Mouse (Mus musculus): ENCODE results near the gene Il9r. TPM values are rescaled to one million over a fixed set of nuclear protein-coding genes. Genes with fewer than 3 reads are reported as not detected.

Gene Il9r
- total and polyA plus RNA-seq, 3 experiments = 20.0 to 52.1 (median 47.5) TPM

- H3K27ac ChIP-seq (ENCODE audit: insufficient read depth, low read depth) = peak overlapping the region; percentile 61
- H3K9ac ChIP-seq (ENCODE audit: insufficient read depth, low read depth) = no peak overlapping the region
- no peaks in the 10 kb centered on the region for H3K27me3 ChIP-seq (replicated peaks)
- peaks cover 0 to 21% of the 10 kb centered on the region in 2 experiments for H3K36me3 ChIP-seq (replicated peaks in 1 of 2; ENCODE audit: control insufficient read depth in 1 of 2, insufficient read depth in 1 of 2, low read length in 1 of 2)
- peak overlapping the region; percentile 30 to 57 (median 57) for H3K4me3 ChIP-seq (replicated peaks in 1 of 3; ENCODE audit: low read depth in 2 of 3, low read length in 2 of 3, poor library complexity in 1 of 3)
- no peak overlapping the region for H3K4me2 ChIP-seq (ENCODE audit: insufficient read depth, low read depth, poor library complexity, severe bottlenecking)
- H3K9me3 ChIP-seq (replicated peaks; ENCODE audit: low read length) = no peaks in the 10 kb centered on the region
- no peaks in the 10 kb centered on the region for H3K79me2 ChIP-seq (replicated peaks; ENCODE audit: control insufficient read depth, extremely low read depth, insufficient read depth, poor library complexity, severe bottlenecking)
- TF ChIP-seq POLR2A (IDR thresholded peaks at IDR 0.05; ENCODE audit: low read depth, low read length) (no peak), UBTF (IDR thresholded peaks at IDR 0.05; ENCODE audit: low read depth, low read length) (0 out of 2 replicates have a peak, but pooled peaks have one; percentile 11), TBP (conservative IDR thresholded peaks at IDR 0.05; ENCODE audit: low read depth, low read length) (0 out of 2 replicates have a peak, but pooled peaks have one; percentile 24), NRF1 (IDR thresholded peaks at IDR 0.05; ENCODE audit: low read depth, low read length) (peak; percentile 61; the same call in 1 of the 2 replicates)
- peaks cover 16 to 71% of the 10 kb centered on the region in 2 experiments for H3K4me1 ChIP-seq (ENCODE audit: control insufficient read depth in 1 of 2, insufficient read depth in 2 of 2)
- dilution Hi-C loops (cut with MboI; ENCODE audit: extremely low pct_ligation_motif_present, extremely low pct_unique_long_range_greater_than_20kb, low sequenced_read_pairs) (no loop called here), in situ Hi-C loops (cut with MboI; ENCODE audit: low pct_ligation_motif_present, low pct_unique_long_range_greater_than_20kb, low sequenced_read_pairs) (no loop called here)
- peak; percentile 67 for DNase-seq (ENCODE audit: extremely low read depth)
Measured at GRCm38 (mm10) chr11:32198256-32198955, 1.7 kb downstream of the Il9r start.

DNA sequence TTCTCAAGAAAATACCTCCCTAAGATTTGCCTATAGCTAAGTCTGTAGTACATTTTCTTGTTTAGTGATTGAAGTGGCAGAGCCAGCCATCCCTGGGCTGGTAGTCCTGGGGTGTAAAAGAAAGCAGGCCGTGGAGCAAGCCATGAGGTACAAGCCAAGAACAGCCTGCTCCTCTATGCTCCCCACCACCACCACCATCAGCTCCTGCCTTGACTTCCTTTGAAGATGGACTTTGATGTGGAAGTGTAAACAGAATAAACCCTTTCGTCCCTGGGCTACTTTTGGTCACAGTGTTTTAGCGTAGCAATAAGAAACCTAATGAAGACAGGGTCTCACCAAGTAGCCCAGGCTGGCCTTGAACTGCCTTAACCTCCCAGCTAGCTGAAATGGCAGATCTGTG is 2.3 kb downstream of the Il9r start:
- dilution Hi-C loops (cut with MboI; ENCODE audit: extremely low pct_ligation_motif_present, extremely low pct_unique_long_range_greater_than_20kb, low sequenced_read_pairs) = no loop called here
- Histone ChIP-seq H3K9me3 (replicated peaks; ENCODE audit: low read length) (no peaks in the 10 kb centered on the region), H3K27ac (ENCODE audit: insufficient read depth, low read depth) (no peak overlapping the region), H3K4me3 (replicated peaks in 1 of 3; ENCODE audit: low read depth in 2 of 3, low read length in 2 of 3, poor library complexity in 1 of 3) (peak overlapping the region in 2 of 3 experiments; percentile 57), H3K4me2 (ENCODE audit: insufficient read depth, low read depth, poor library complexity, severe bottlenecking) (no peak overlapping the region), H3K9ac (ENCODE audit: insufficient read depth, low read depth) (no peak overlapping the region), H3K36me3 (replicated peaks in 1 of 2; ENCODE audit: control insufficient read depth in 1 of 2, insufficient read depth in 1 of 2, low read length in 1 of 2) (peaks cover 0 to 28% of the 10 kb centered on the region in 2 experiments), H3K27me3 (replicated peaks) (no peaks in the 10 kb centered on the region), H3K79me2 (replicated peaks; ENCODE audit: control insufficient read depth, extremely low read depth, insufficient read depth, poor library complexity, severe bottlenecking) (no peaks in the 10 kb centered on the region), H3K4me1 (ENCODE audit: control insufficient read depth in 1 of 2, insufficient read depth in 2 of 2) (peaks cover 16 to 69% of the 10 kb centered on the region in 2 experiments)
- TF ChIP-seq MAFK (IDR thresholded peaks at IDR 0.05; ENCODE audit: insufficient replicate concordance, low read length) (no peak), SIN3A (IDR thresholded peaks at IDR 0.05; ENCODE audit: low read length) (no peak), ZKSCAN1 (IDR thresholded peaks at IDR 0.05; ENCODE audit: borderline replicate concordance, low read depth, low read length) (no peak), MYC (IDR thresholded peaks at IDR 0.05; ENCODE audit: low read depth, low read length) (no peak), POLR2A (IDR thresholded peaks at IDR 0.05; ENCODE audit: low read depth, low read length) (no peak), NRF1 (IDR thresholded peaks at IDR 0.05; ENCODE audit: low read depth, low read length) (no peak), GABPA (IDR thresholded peaks at IDR 0.05; ENCODE audit: insufficient replicate concordance, low read depth, low read length) (no peak), USF1 (IDR thresholded peaks at IDR 0.05; ENCODE audit: low read depth, low read length) (no peak), NELFE (IDR thresholded peaks at IDR 0.05; ENCODE audit: low read depth, low read length) (no peak), JUND (conservative IDR thresholded peaks at IDR 0.05; ENCODE audit: low read depth, low read length) (no peak), EP300 (IDR thresholded peaks at IDR 0.05; ENCODE audit: low read length) (no peak), TCF12 (IDR thresholded peaks at IDR 0.05; ENCODE audit: low read depth, low read length) (no peak)
- no peak for DNase-seq (ENCODE audit: extremely low read depth)
- in situ Hi-C loops (cut with MboI; ENCODE audit: low pct_ligation_motif_present, low pct_unique_long_range_greater_than_20kb, low sequenced_read_pairs) = no loop called here
